Mouse (Mus musculus) forebrain, embryonic 11.5 days (tissue): ENCODE results near the gene Pfn1. TPM values are rescaled to one million over a fixed set of nuclear protein-coding genes. Genes with fewer than 3 reads are reported as not detected.

Source experiments
- ATAC-seq: fragments of 200-750 bp; cut with Nextera tagmentation; replicated peaks from 2 replicates; pipeline ENCODE4 v1.8.0; 2017; ENCODE audit warnings: moderate TSS enrichment; ENCODE audit not compliant: low FRiP score
- DNase-seq: peaks from one replicate; pipeline ENCODE4 v3.0.0-alpha.2; 2017; ENCODE audit warnings: low spot score
- H3K27ac ChIP-seq: fragments of 300-500 bp; sonication (generic); 2 replicates; pipeline ENCODE4 v1.5.1; 2014; ENCODE audit warnings: low read depth, low read length
- H3K27me3 ChIP-seq: fragments of 300-500 bp; sonication (generic); 2 replicates; pipeline ENCODE4 v1.6.1; 2014; ENCODE audit warnings: mild to moderate bottlenecking, low read length, mixed read lengths; ENCODE audit not compliant: control insufficient read depth, insufficient read depth
- H3K36me3 ChIP-seq: fragments of 300-500 bp; sonication (generic); 2 replicates; pipeline ENCODE4 v1.6.1; 2014; ENCODE audit warnings: mild to moderate bottlenecking, low read length, moderate library complexity, mixed read lengths; ENCODE audit not compliant: control insufficient read depth, insufficient read depth
- H3K4me1 ChIP-seq: fragments of 300-500 bp; sonication (generic); replicated peaks from 2 replicates; pipeline ENCODE4 v1.6.1; 2014; ENCODE audit warnings: low read length, mixed read lengths; ENCODE audit not compliant: control insufficient read depth, insufficient read depth
- H3K4me2 ChIP-seq: fragments of 300-500 bp; sonication (generic); 2 replicates; pipeline ENCODE4 v1.6.1; 2014; ENCODE audit warnings: low read depth, mild to moderate bottlenecking, low read length, moderate library complexity, mixed read lengths; ENCODE audit not compliant: severe bottlenecking
- H3K4me3 ChIP-seq: fragments of 300-500 bp; sonication (generic); 2 replicates; pipeline ENCODE4 v1.5.1; 2014; ENCODE audit warnings: low read depth, low read length
- H3K9ac ChIP-seq: fragments of 300-500 bp; sonication (generic); 2 replicates; pipeline ENCODE4 v1.6.1; 2014; ENCODE audit warnings: low read length
- H3K9me3 ChIP-seq: fragments of 300-500 bp; sonication (generic); 2 replicates; pipeline ENCODE4 v1.6.1; 2016; ENCODE audit warnings: low read length, mixed read lengths; ENCODE audit not compliant: control insufficient read depth
- WGBS: fragments of 180-500 bp; shearing (Covaris S2); extraction: QIAGEN DNeasy Blood & Tissue Kit; methylation state at CpG from one replicate; pipeline ENCODE4 v1.1.7; 2014; 5-methylcytosine and 5-hydroxymethylcytosine counted together
- polyA plus RNA-seq: library from polyadenylated mRNA; unstranded; fragments of >200 nt; fragmentation: Nextera tagmentation; extraction: Ambion mirVana; gene quantifications from 2 replicates; pipeline ENCODE4 v1.2.1, GENCODE M21; 2014

The Pfn1 gene
- polyA plus RNA-seq, 1 experiment from 2014 or later: 1,387 TPM

- no peaks in the 10 kb centered on the region for H3K27me3 ChIP-seq
- H3K4me1 ChIP-seq: peaks cover 29% of the 10 kb centered on the region
- DNase-seq (no peak), ATAC-seq (no peak)
- H3K27ac ChIP-seq: no peak overlapping the region
- H3K4me2 ChIP-seq: no peak overlapping the region
- peaks cover 24% of the 10 kb centered on the region for H3K36me3 ChIP-seq
- no peak overlapping the region for H3K4me3 ChIP-seq
- WGBS: 85% methylated on average over 8 of the region's 8 CpGs
- H3K9me3 ChIP-seq: no peaks in the 10 kb centered on the region
- H3K9ac ChIP-seq: no peak overlapping the region
Measured at GRCm38 (mm10) chr11:70649185-70649734, 5.2 kb downstream of the Pfn1 start.

GRCm38 (mm10) chr11:70648512-70648911, 5.9 kb downstream of the Pfn1 start:
- ATAC-seq (no peak), DNase-seq (no peak)
- H3K27me3 ChIP-seq: no peaks in the 10 kb centered on the region
- no peak overlapping the region; the same call in 1 of the 2 replicates for H3K9ac ChIP-seq
- peaks cover 29% of the 10 kb centered on the region for H3K4me1 ChIP-seq
- H3K4me2 ChIP-seq: peak overlapping the region; percentile 81; the same call in 1 of the 2 replicates
- no peaks in the 10 kb centered on the region for H3K9me3 ChIP-seq
- peaks cover 24% of the 10 kb centered on the region for H3K36me3 ChIP-seq
- no peak overlapping the region for H3K27ac ChIP-seq
- peak overlapping the region; percentile 60; the same call in 1 of the 2 replicates for H3K4me3 ChIP-seq
- WGBS: 90% methylated on average over 4 of the region's 4 CpGs

- Histone ChIP-seq H3K4me3 (peak overlapping the region; percentile 60), H3K4me1 (peaks cover 27% of the 10 kb centered on the region), H3K27ac (peak overlapping the region; percentile 86), H3K36me3 (peaks cover 24% of the 10 kb centered on the region), H3K4me2 (peak overlapping the region; percentile 81), H3K9me3 (no peaks in the 10 kb centered on the region), H3K9ac (peak overlapping the region; percentile 65), H3K27me3 (no peaks in the 10 kb centered on the region)
- ATAC-seq (peak; percentile 21; the same call in 1 of the 2 replicates), DNase-seq (peak; percentile 73)
- WGBS: 6% methylated on average over 28 of the region's 28 CpGs
Measured at GRCm38 (mm10) chr11:70647716-70648420, 6.6 kb downstream of the Pfn1 start.

- Histone ChIP-seq H3K4me1 (peaks cover 23% of the 10 kb centered on the region; the same call in 1 of the 2 replicates), H3K9me3 (no peaks in the 10 kb centered on the region), H3K27ac (peak within 1 kb of the TSS; percentile 86), H3K27me3 (no peaks in the 10 kb centered on the region), H3K4me2 (peak within 1 kb of the TSS; percentile 87), H3K36me3 (peaks cover 24% of the 10 kb centered on the region), H3K9ac (peak within 1 kb of the TSS; percentile 94), H3K4me3 (peak within 1 kb of the TSS; percentile 60)
- ATAC-seq (peak; percentile 82), DNase-seq (peak; percentile 98)
- under 1% methylated on average over 63 of the region's 63 CpGs for WGBS
Measured at GRCm38 (mm10) chr11:70646691-70647650, 7.5 kb downstream of the Pfn1 start, which contains the start of the genes Rnf167 and Slc25a11. Rnf167 (plus strand) TSS chr11:70647235. Slc25a11 (minus strand) TSS chr11:70647479.

GRCm38 (mm10) chr11:70646259-70646555, 8.2 kb downstream of the Pfn1 start:
- WGBS: 19% methylated on average over 3 of the region's 3 CpGs
- no peak for ATAC-seq
- no peaks in the 10 kb centered on the region for H3K27me3 ChIP-seq

GRCm38 (mm10) chr11:70645461-70646258, 8.8 kb downstream of the Pfn1 start:
- peak overlapping the region; percentile 60 for H3K4me3 ChIP-seq
- no peak for DNase-seq
- peak overlapping the region; percentile 77; the same call in 1 of the 2 replicates for H3K27ac ChIP-seq
- H3K4me1 ChIP-seq: peaks cover 18% of the 10 kb centered on the region; the same call in 1 of the 2 replicates
- H3K4me2 ChIP-seq: peak overlapping the region; percentile 87
- peak overlapping the region; percentile 94 for H3K9ac ChIP-seq
- WGBS: 92% methylated on average over 12 of the region's 12 CpGs
- H3K9me3 ChIP-seq: no peaks in the 10 kb centered on the region
- peaks cover 16% of the 10 kb centered on the region for H3K36me3 ChIP-seq
- ATAC-seq: no peak
- no peaks in the 10 kb centered on the region for H3K27me3 ChIP-seq

More at GRCm38 (mm10) chr11:70646259-70646555, 8.2 kb downstream of the Pfn1 start:
- Histone ChIP-seq H3K9ac (peak overlapping the region; percentile 94), H3K9me3 (no peaks in the 10 kb centered on the region), H3K4me2 (peak overlapping the region; percentile 87), H3K4me3 (peak overlapping the region; percentile 60), H3K4me1 (peaks cover 19% of the 10 kb centered on the region; the same call in 1 of the 2 replicates), H3K27ac (peak overlapping the region; percentile 77), H3K36me3 (peaks cover 22% of the 10 kb centered on the region)
- DNase-seq: no peak

GRCm38 (mm10) chr11:70644564-70645103, 9.8 kb downstream of the Pfn1 start:
- Histone ChIP-seq H3K9me3 (no peaks in the 10 kb centered on the region), H3K27ac (no peak overlapping the region), H3K4me2 (no peak overlapping the region), H3K36me3 (peaks cover 9% of the 10 kb centered on the region), H3K4me3 (no peak overlapping the region), H3K4me1 (peaks cover 16% of the 10 kb centered on the region; the same call in 1 of the 2 replicates), H3K9ac (no peak overlapping the region), H3K27me3 (no peaks in the 10 kb centered on the region)
- 97% methylated on average over 8 of the region's 8 CpGs for WGBS
- ATAC-seq (no peak), DNase-seq (peak; percentile 50)
